ENCODE assay signal across 8 mouse cellular contexts in the genomic region with DNA sequence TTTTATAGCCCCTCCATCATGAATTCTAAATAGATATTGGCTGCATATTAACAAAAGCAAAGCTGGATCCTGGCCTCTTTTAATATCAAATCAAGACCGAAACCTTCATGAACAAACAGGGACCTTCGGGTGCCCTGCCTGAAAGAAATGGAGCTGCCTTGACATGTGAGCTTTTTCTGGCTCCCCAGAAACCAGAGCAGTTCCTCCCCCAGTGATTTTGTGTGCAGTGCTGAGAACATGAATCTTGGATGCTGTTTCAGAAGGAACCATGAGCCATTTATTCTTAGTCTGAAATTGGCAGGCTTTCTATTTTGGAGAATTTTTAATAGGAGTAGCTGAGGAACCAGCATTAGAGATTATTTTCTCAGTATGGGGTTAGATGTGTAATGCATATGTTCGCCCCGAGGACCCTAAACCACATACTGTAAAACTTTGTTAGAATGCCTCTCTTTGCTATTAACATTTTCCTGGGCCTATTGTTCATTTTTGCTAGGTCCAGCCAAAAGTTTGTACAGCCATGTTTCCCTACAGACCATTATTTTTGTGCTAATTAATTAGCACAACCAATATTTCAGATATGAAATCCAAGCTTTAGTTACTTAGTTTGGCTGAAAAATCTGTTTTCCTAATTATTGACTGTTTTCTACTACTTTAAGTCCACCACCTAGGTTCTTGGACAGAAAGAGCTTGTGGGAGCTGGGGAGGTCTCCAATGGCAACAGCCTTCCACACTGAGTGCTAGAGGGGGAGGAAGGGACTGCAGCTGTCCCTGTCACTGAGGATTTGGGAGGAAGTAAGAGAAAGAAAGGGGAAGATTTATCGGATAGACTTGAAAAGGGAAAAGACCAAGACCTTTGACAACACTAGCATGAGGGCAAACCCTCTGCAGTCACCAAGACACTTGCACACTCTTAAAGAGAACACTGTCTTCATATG.
DNase-seq lines count a peak whose midpoint lies in the region; ATAC-seq and TF ChIP-seq lines count a peak whose summit lies in the region.
"Had no signal": no experiment of that assay in that cellular context is flagged by ENCODE, and none has a peak within 500 bp of the region (broad histone marks: within the 10 kb centered on the region; RNA-seq: fewer than 3 reads in every experiment).

No protein-coding gene starts in this region.

- H3K27ac ChIP-seq in hindbrain, postnatal 0 days = no peak overlapping the region
- no peak overlapping the region for H3K27ac ChIP-seq in hindbrain, embryonic 16.5 days (ENCODE audit: low read depth, low read length)
- H3K27ac ChIP-seq in brown adipose tissue, adult 24 weeks (replicated peaks; ENCODE audit: low read depth, low read length) = peak overlapping the region; percentile 74
- H3K27ac ChIP-seq in gastrocnemius, adult 2 months = peak overlapping the region; percentile 83
- no peak overlapping the region for H3K27ac ChIP-seq in neural tube, embryonic 15.5 days (replicated peaks)

- no peaks in the 10 kb centered on the region for H3K4me1 ChIP-seq in hindbrain, postnatal 0 days (ENCODE audit: insufficient read depth, low read length)
- no peaks in the 10 kb centered on the region for H3K4me1 ChIP-seq in hindbrain, embryonic 16.5 days (ENCODE audit: control insufficient read depth, insufficient read depth, low read depth, low read length)
- peaks cover 5% of the 10 kb centered on the region for H3K4me1 ChIP-seq in brown adipose tissue, adult 24 weeks (ENCODE audit: control insufficient read depth, insufficient read depth, insufficient read length, low read length)
- no peaks in the 10 kb centered on the region for H3K4me1 ChIP-seq in neural tube, embryonic 15.5 days

- no peak overlapping the region for H3K4me2 ChIP-seq in hindbrain, postnatal 0 days (ENCODE audit: low read depth, low read length)
- no peak overlapping the region for H3K4me2 ChIP-seq in hindbrain, embryonic 16.5 days (ENCODE audit: low read length)
- H3K4me2 ChIP-seq in neural tube, embryonic 15.5 days = no peak overlapping the region

- intact Hi-C loops in gastrocnemius, adult 2 months (cut with DNase I) = no loop called here
- intact Hi-C loops in left cerebral cortex, postnatal 4 days (cut with DNase I) = no loop called here

- H3K9ac ChIP-seq in hindbrain, postnatal 0 days (replicated peaks; ENCODE audit: low read length) = no peak overlapping the region
- no peak overlapping the region for H3K9ac ChIP-seq in hindbrain, embryonic 16.5 days (ENCODE audit: low read depth, low read length)
- no peak overlapping the region for H3K9ac ChIP-seq in neural tube, embryonic 15.5 days (replicated peaks)

- WGBS in hindbrain, postnatal 0 days = 56% methylated on average over 5 of the region's 5 CpGs
- WGBS in hindbrain, embryonic 16.5 days = 73% methylated on average over 5 of the region's 5 CpGs
- 80% methylated on average over 5 of the region's 5 CpGs for WGBS in neural tube, embryonic 15.5 days

- TF ChIP-seq CTCF in hindbrain, postnatal 0 days (IDR thresholded peaks at IDR 0.05; ENCODE audit: low read depth) = no peak
- no peak for TF ChIP-seq CTCF in gastrocnemius, adult 2 months (IDR thresholded peaks at IDR 0.05)

- H3K4me3 ChIP-seq in hindbrain, postnatal 0 days (ENCODE audit: low read length) = no peak overlapping the region
- no peak overlapping the region for H3K4me3 ChIP-seq in hindbrain, embryonic 16.5 days (ENCODE audit: low read length)
- no peak overlapping the region for H3K4me3 ChIP-seq in brown adipose tissue, adult 24 weeks (ENCODE audit: insufficient read depth, low read depth, low read length)
- peak overlapping the region; percentile 3; the same call in 1 of the 2 replicates for H3K4me3 ChIP-seq in gastrocnemius, adult 2 months
- H3K4me3 ChIP-seq in neural tube, embryonic 15.5 days (replicated peaks) = no peak overlapping the region

- no peak for ATAC-seq in hindbrain, postnatal 0 days
- no peak for ATAC-seq in hindbrain, embryonic 16.5 days
- ATAC-seq in neural tube, embryonic 15.5 days (ENCODE audit: low FRiP score) = no peak

- H3K9me3 ChIP-seq in hindbrain, postnatal 0 days (ENCODE audit: low read length) = no peaks in the 10 kb centered on the region
- no peaks in the 10 kb centered on the region for H3K9me3 ChIP-seq in hindbrain, embryonic 16.5 days (ENCODE audit: control insufficient read depth, low read length)
- H3K9me3 ChIP-seq in neural tube, embryonic 15.5 days (replicated peaks) = no peaks in the 10 kb centered on the region

- DNase-seq in hindbrain, postnatal 0 days (ENCODE audit: low spot score) = peak; percentile 25
- DNase-seq in gastrocnemius, adult 2 months = peak; percentile 52
- peak; percentile 6 for DNase-seq in left cerebral cortex, postnatal 4 days
- DNase-seq in retina, embryonic 14.5 days (ENCODE audit: low spot score) = no peak
- DNase-seq: kidney, postnatal 36 days had no signal

- H3K36me3 ChIP-seq in hindbrain, postnatal 0 days (ENCODE audit: insufficient read depth, low read length) = no peaks in the 10 kb centered on the region
- no peaks in the 10 kb centered on the region for H3K36me3 ChIP-seq in hindbrain, embryonic 16.5 days (ENCODE audit: control insufficient read depth, insufficient read depth, low read length)
- H3K36me3 ChIP-seq in neural tube, embryonic 15.5 days = no peaks in the 10 kb centered on the region

- H3K27me3 ChIP-seq in hindbrain, postnatal 0 days (ENCODE audit: insufficient read depth, low read length) = no peaks in the 10 kb centered on the region
- H3K27me3 ChIP-seq in hindbrain, embryonic 16.5 days (replicated peaks; ENCODE audit: control insufficient read depth, insufficient read depth, low read length) = no peaks in the 10 kb centered on the region
- no peaks in the 10 kb centered on the region for H3K27me3 ChIP-seq in neural tube, embryonic 15.5 days (replicated peaks)

Comparison
In these comparisons a context has a peak if more than half of its experiments do, and no peak if none do; other contexts are left out.
1. H3K27ac ChIP-seq: peak in brown adipose tissue, adult 24 weeks (single experiment) and gastrocnemius, adult 2 months (single experiment); none in hindbrain, postnatal 0 days (single experiment), hindbrain, embryonic 16.5 days (single experiment) and neural tube, embryonic 15.5 days (single experiment).